Comparison of ENCODE assay signal across 9 mouse cellular contexts in the genomic region with DNA sequence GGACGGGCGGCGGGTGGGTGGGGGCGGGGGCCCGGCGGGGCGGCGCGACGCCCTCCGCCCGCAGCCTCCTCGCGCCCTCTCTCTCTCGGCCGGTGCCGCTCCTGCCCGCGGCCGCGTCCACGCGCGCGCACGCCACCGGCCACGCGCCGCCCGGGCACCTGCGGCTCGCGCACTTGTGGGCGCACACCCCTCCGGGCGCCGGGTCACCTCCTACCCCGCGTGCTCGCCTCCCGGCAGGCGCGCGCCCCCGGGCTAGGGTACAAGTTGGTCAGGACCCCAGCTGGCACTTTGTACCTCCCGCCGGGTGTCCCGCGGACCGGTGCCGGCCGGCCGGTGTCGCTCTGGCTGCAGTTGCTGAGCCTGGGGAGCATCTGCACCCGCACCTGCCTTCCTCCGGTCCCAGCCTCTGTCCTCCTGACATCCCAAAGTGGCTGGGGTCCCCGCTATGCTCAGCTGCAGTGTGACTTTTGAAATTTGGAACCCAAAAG. TPM values are rescaled to one million over a fixed set of nuclear protein-coding genes. Genes with fewer than 3 reads are reported as not detected.
DNase-seq lines count a peak whose midpoint lies in the region; ATAC-seq and TF ChIP-seq lines count a peak whose summit lies in the region.
"Had no signal": no experiment of that assay in that cellular context is flagged by ENCODE, and none has a peak within 500 bp of the region (broad histone marks: within the 10 kb centered on the region; RNA-seq: fewer than 3 reads in every experiment).

No protein-coding gene starts in this region.

- H3K27me3 ChIP-seq in cerebellum, adult 2 months (ENCODE audit: control insufficient read depth, insufficient read depth, low read length), result no peaks in the 10 kb centered on the region
- peaks cover 6% of the 10 kb centered on the region; the same call in 1 of the 2 replicates for H3K27me3 ChIP-seq in hindbrain, embryonic 13.5 days

- H3K36me3 ChIP-seq in hindbrain, embryonic 13.5 days, result no peaks in the 10 kb centered on the region

- no peak overlapping the region for H3K27ac ChIP-seq in cerebellum, adult 2 months (ENCODE audit: insufficient read depth, low read length)
- H3K27ac ChIP-seq in hindbrain, embryonic 13.5 days, result peak overlapping the region; percentile 85

- peak; percentile 13 for DNase-seq in WW6 (ENCODE audit: low read depth, low spot score)
- DNase-seq in cerebellum, adult 2 months, result peak; percentile 71
- peak; percentile 32 to 38 for DNase-seq in frontal cortex, postnatal 10 days (ENCODE audit: low spot score in 2 of 2)
- peak; percentile 21 to 26 for DNase-seq in layer of hippocampus, postnatal 36 days
- peak; percentile 6 for DNase-seq in lung, postnatal 14 days
- peak; percentile 44 to 45 for DNase-seq in right cerebral cortex, postnatal 10 days (ENCODE audit: low spot score in 2 of 2)
- DNase-seq in adipocyte (ENCODE audit: low spot score), result no peak

- peak; percentile 84 for ATAC-seq in hindbrain, embryonic 13.5 days (ENCODE audit: low FRiP score)

- peak overlapping the region; percentile 67 for H3K4me3 ChIP-seq in cerebellum, adult 2 months (replicated peaks; ENCODE audit: insufficient read depth, low read depth, low read length)
- H3K4me3 ChIP-seq in hindbrain, embryonic 13.5 days, result peak overlapping the region; percentile 78

- no peaks in the 10 kb centered on the region for H3K4me1 ChIP-seq in cerebellum, adult 2 months (ENCODE audit: control insufficient read depth, insufficient read depth, low read length)
- H3K4me1 ChIP-seq in hindbrain, embryonic 13.5 days (replicated peaks), result peaks cover 10% of the 10 kb centered on the region

- H3K4me2 ChIP-seq in hindbrain, embryonic 13.5 days, result peak overlapping the region; percentile 69

- WGBS in cerebellum, adult 2 months, result under 1% methylated on average over 49 of the region's 58 CpGs
- under 1% methylated on average over 30 of the region's 58 CpGs for WGBS in hindbrain, embryonic 13.5 days

- no peak for TF ChIP-seq CTCF in cerebellum, adult 2 months (IDR thresholded peaks at IDR 0.05; ENCODE audit: borderline replicate concordance, insufficient read depth, low read depth, low read length)

- H3K9me3 ChIP-seq in hindbrain, embryonic 13.5 days, result no peaks in the 10 kb centered on the region

- H3K9ac ChIP-seq in hindbrain, embryonic 13.5 days, result peak overlapping the region; percentile 73

- no peak; the same call in 1 of the 2 replicates for TF ChIP-seq POLR2A in cerebellum, adult 2 months (IDR thresholded peaks at IDR 0.05; ENCODE audit: borderline replicate concordance, insufficient read depth, low read length)

RNA-seq across cellular contexts. Expression of a gene that starts 0.7 kb away (rescaled TPM):
- 20.2 and 21.1 TPM in 2 replicates for polyA plus RNA-seq in cerebellum, adult 2 months (2012; rRNA removed)
- polyA plus RNA-seq in hindbrain, embryonic 13.5 days (2015; fragmentation: Nextera tagmentation; extraction: Ambion mirVana), result 74.7 and 81.8 TPM in 2 replicates
- 10 to 100 TPM; 52.1 to 53.7 TPM for total RNA-seq in layer of hippocampus, postnatal 36 days (2021)

RNA-seq across cellular contexts. Expression of a gene that starts 6.3 kb away (rescaled TPM):
- polyA plus RNA-seq in cerebellum, adult 2 months (2012; rRNA removed), result not detected in 2 replicates
- polyA plus RNA-seq in hindbrain, embryonic 13.5 days (2015; fragmentation: Nextera tagmentation; extraction: Ambion mirVana), result not detected in 2 replicates
- not detected for total RNA-seq in layer of hippocampus, postnatal 36 days (2021)
- polyA plus RNA-seq: large intestine, adult 2 months had no signal
